Mouse (Mus musculus) lung, postnatal 0 days (tissue): ENCODE data around the gene Cpne5. TPM values are rescaled to one million over a fixed set of nuclear protein-coding genes. Genes with fewer than 3 reads are reported as not detected.

Experiments used
- ATAC-seq: fragments of 200-750 bp; cut with Nextera tagmentation; 2 replicates; pipeline ENCODE4 v1.8.0; 2017; ENCODE audit warnings: moderate library complexity
- DNase-seq: peaks from one replicate; pipeline ENCODE4 v3.0.0-alpha.2; 2016; ENCODE audit warnings: low spot score
- H3K27ac ChIP-seq: fragments of 300-500 bp; sonication (generic); 2 replicates; pipeline ENCODE4 v1.5.1; 2014; ENCODE audit warnings: antibody characterized with exemption, mild to moderate bottlenecking, low read length, mixed read lengths
- H3K27me3 ChIP-seq: fragments of 300-500 bp; sonication (generic); replicated peaks from 2 replicates; pipeline ENCODE4 v1.6.1; 2014; ENCODE audit warnings: low read length, mixed read lengths; ENCODE audit not compliant: insufficient read depth
- H3K36me3 ChIP-seq: fragments of 300-500 bp; sonication (generic); 2 replicates; pipeline ENCODE4 v1.6.1; 2014; ENCODE audit warnings: low read length, mixed read lengths; ENCODE audit not compliant: insufficient read depth
- H3K4me1 ChIP-seq: fragments of 300-500 bp; sonication (generic); 2 replicates; pipeline ENCODE4 v1.6.1; 2014; ENCODE audit warnings: antibody characterized with exemption, low read depth, low read length, mixed read lengths; ENCODE audit not compliant: insufficient read depth
- H3K4me2 ChIP-seq: fragments of 300-500 bp; sonication (generic); replicated peaks from 2 replicates; pipeline ENCODE4 v1.6.1; 2014; ENCODE audit warnings: low read depth, mild to moderate bottlenecking, low read length, moderate library complexity, mixed read lengths
- H3K4me3 ChIP-seq: fragments of 300-500 bp; sonication (generic); 2 replicates; pipeline ENCODE4 v1.5.1; 2014; ENCODE audit warnings: low read depth, low read length
- H3K9ac ChIP-seq: fragments of 300-500 bp; sonication (generic); replicated peaks from 2 replicates; pipeline ENCODE4 v1.6.1; 2014; ENCODE audit warnings: low read depth, mild to moderate bottlenecking
- H3K9me3 ChIP-seq: fragments of 300-500 bp; sonication (generic); 2 replicates; pipeline ENCODE4 v1.6.1; 2016; ENCODE audit warnings: low read length, mixed read lengths
- CTCF ChIP-seq: IDR thresholded peaks from 2 replicates; pipeline ENCODE4 v1.5.1; 2016; ENCODE audit warnings: antibody characterized with exemption, mild to moderate bottlenecking
- EP300 ChIP-seq: IDR thresholded peaks from 2 replicates; pipeline ENCODE4 v1.6.1; 2016; ENCODE audit warnings: antibody characterized with exemption, mild to moderate bottlenecking, control low read depth
- WGBS: fragments of 180-500 bp; shearing (Covaris S2); extraction: QIAGEN DNeasy Blood & Tissue Kit; methylation state at CpG from one replicate; pipeline ENCODE4 v1.1.7; 2014; 5-methylcytosine and 5-hydroxymethylcytosine counted together
- polyA plus RNA-seq: library from polyadenylated mRNA; unstranded; fragments of >200 nt; fragmentation: Nextera tagmentation; extraction: Ambion mirVana; gene quantifications from 2 replicates; pipeline ENCODE4 v1.2.1, GENCODE M21; 2015

Gene Cpne5
- polyA plus RNA-seq, 1 experiment from 2014 or later, result 0.57 TPM

DNA sequence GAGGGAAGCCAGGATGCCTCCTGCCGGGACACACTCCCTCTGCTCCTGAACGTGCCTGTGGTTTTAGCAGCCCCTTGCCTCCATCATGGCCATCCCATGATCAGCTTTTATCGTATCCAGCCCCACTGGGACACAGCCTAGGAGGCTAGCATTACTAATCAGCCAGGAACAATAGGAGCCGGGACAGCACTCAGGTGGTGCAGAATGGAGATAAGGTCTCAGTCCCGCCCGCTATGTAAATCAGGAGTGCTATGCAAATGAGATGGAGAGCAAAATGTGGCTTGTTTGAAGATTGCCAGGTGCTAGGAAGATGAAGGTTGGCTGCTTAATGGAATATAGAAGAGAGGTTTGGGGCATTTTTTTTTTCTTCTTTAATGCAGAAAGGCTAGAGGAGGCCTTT lies 72.5 kb downstream of the Cpne5 start:
- TF ChIP-seq EP300 (no peak), CTCF (no peak)
- H3K27ac ChIP-seq, result no peak overlapping the region
- H3K9ac ChIP-seq, result no peak overlapping the region
- no peaks in the 10 kb centered on the region for H3K9me3 ChIP-seq
- WGBS, result 39% methylated on average over 6 of the region's 6 CpGs
- no peak overlapping the region for H3K4me2 ChIP-seq
- H3K36me3 ChIP-seq, result no peaks in the 10 kb centered on the region
- ATAC-seq (no peak), DNase-seq (no peak)
- no peaks in the 10 kb centered on the region for H3K27me3 ChIP-seq
- no peak overlapping the region for H3K4me3 ChIP-seq
- peaks cover 5% of the 10 kb centered on the region for H3K4me1 ChIP-seq

DNA sequence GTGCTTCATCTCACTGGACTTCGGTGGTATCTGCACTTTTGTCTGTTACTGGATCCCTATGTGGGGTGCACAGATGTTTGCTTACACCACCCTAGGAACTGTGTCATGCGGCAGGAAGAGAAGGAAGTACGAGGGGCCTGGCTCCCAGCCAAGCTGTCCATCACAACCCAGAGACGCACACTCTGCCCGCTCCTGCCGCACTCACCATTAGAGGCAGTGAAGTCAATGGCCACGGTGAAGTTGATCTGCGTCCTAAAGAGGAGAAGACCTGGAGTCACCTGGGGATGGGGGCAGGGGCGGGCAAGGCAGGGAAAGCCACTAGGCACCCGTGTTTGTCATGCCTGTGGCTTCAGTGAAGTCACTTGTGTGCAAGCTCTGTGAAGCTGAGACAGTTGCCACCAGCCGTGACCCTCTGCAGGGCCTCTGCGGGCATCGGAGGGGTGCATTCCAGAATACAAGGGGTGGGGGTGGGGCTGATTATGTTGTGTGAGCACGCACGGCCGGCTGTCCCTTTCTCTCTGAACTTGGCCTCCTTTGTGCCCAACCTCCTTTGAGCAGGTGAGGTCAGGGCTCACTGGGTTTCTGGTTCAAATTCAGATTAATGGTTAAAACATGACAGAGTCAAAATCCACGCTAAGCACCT lies 73.4 kb downstream of the Cpne5 start:
- Histone ChIP-seq H3K27ac (no peak overlapping the region), H3K4me2 (no peak overlapping the region; the same call in 1 of the 2 replicates), H3K36me3 (no peaks in the 10 kb centered on the region), H3K9ac (no peak overlapping the region), H3K9me3 (no peaks in the 10 kb centered on the region), H3K4me3 (no peak overlapping the region), H3K27me3 (no peaks in the 10 kb centered on the region), H3K4me1 (peaks cover 5% of the 10 kb centered on the region)
- ATAC-seq (peak; percentile 63), DNase-seq (peak; percentile 64)
- 8% methylated on average over 17 of the region's 17 CpGs for WGBS
- TF ChIP-seq CTCF, result no peak
- no peak for TF ChIP-seq EP300

DNA sequence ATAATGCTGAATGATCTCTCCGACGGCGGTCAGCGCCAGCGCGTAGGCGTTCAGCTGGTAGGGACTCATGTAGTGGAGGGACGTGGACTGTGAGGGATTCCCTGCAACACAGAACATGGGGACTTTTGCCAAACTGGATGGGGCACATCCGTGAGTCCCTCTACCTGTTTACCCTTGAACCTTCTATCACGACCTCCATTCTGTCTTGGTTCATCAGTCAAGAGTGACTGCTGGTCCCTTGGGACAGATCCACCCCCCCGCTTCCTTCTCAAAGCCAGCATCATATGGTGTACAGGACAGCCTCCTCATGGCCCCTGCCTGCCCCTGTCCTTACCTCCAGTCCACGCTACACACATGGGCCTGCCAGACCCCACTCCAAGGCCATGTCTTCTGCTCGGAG lies 75.6 kb downstream of the Cpne5 start:
- Histone ChIP-seq H3K36me3 (no peaks in the 10 kb centered on the region), H3K4me1 (peaks cover 5% of the 10 kb centered on the region), H3K4me2 (no peak overlapping the region), H3K4me3 (no peak overlapping the region), H3K9me3 (no peaks in the 10 kb centered on the region), H3K9ac (no peak overlapping the region), H3K27ac (no peak overlapping the region), H3K27me3 (no peaks in the 10 kb centered on the region)
- 96% methylated on average over 13 of the region's 13 CpGs for WGBS
- DNase-seq (no peak), ATAC-seq (no peak)
- TF ChIP-seq EP300 (no peak), CTCF (no peak)

DNA sequence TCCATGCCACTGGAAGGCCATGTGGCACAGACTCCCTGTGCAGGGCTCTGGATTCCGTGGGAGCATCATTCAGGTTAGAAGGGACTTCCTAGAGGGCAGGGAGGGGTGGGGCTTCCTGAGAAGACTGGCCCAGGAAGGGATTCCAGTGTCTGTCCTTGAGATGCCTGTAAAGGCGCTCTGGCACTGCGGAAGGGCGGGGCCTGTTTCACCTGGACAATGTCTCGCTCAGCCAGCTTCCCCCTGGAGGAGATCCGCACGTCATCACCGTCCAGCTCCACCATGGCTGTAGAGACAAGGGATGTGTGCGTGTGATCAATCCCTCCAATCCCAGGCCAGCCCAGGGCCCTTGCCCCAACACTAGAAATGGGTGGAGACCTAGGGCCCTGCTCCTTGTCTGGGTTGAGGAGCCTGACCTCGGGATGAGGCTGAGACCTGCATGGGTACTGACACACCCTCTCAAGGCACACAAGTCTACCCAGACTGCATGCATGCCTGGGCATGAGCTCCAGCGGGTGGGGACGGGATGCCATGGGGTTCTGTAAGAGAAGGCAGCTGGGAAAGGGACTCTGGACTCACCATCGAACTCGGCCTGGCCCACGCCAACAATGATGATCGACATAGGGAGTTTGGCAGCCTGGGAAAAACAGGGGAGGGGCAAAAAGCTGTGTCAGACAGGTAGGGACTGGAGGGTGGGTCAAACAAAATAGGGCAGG lies 78.1 kb downstream of the Cpne5 start:
- Histone ChIP-seq H3K9ac (no peak overlapping the region), H3K4me2 (no peak overlapping the region), H3K4me1 (peaks cover 5% of the 10 kb centered on the region), H3K9me3 (no peaks in the 10 kb centered on the region), H3K4me3 (no peak overlapping the region), H3K27ac (no peak overlapping the region), H3K27me3 (no peaks in the 10 kb centered on the region), H3K36me3 (no peaks in the 10 kb centered on the region)
- 75% methylated on average over 16 of the region's 16 CpGs for WGBS
- no peak for TF ChIP-seq EP300
- TF ChIP-seq CTCF, result no peak
- DNase-seq, result no peak
- no peak; the same call in 1 of the 2 replicates for ATAC-seq

DNA sequence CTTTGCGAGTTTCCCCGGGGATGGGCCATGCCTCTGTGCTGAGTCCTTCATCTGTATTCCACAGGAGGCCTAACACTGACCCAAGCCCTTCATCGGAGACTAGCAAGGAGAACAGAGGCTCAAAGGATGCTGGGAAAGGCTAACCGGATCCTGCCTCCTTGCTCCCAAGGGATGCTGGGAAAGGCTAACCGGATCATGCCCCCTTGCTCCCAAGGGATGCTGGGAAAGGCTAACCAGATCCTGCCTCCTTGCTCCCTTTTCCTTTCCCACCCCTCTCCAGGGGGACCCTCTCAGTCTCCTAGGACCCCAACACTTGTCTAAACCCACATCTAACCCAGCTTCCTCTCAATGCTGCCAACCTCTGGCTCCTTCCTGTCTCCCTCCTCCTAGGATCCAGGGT lies 78.6 kb downstream of the Cpne5 start:
- Histone ChIP-seq H3K4me2 (no peak overlapping the region), H3K36me3 (no peaks in the 10 kb centered on the region), H3K4me3 (no peak overlapping the region), H3K9ac (no peak overlapping the region), H3K27ac (no peak overlapping the region), H3K27me3 (no peaks in the 10 kb centered on the region), H3K4me1 (no peaks in the 10 kb centered on the region; the same call in 1 of the 2 replicates), H3K9me3 (no peaks in the 10 kb centered on the region)
- WGBS, result 95% methylated on average over 5 of the region's 5 CpGs
- DNase-seq, result no peak
- no peak for TF ChIP-seq EP300
- no peak for TF ChIP-seq CTCF
- no peak for ATAC-seq

DNA sequence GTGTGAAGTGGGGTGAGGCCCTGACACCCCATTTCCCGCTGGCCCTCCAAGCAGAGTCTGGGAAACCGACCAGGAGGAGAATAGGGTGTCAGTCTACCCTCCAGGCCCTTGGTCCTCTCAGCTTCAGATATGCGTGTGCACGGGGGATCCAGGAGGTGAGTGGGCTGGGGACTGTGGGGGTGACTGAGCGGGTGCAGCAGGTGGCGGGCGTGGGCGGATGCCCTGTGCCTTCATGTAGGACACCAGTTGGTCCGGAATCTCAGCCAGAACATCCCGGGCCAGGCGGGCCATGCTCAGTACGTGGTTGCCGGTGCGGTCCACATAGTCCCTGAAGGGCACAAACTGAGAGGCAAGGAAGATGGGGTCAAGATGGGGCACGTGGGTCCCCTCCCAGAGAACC lies 79.1 kb downstream of the Cpne5 start:
- Histone ChIP-seq H3K4me2 (no peak overlapping the region), H3K9me3 (no peaks in the 10 kb centered on the region), H3K36me3 (no peaks in the 10 kb centered on the region), H3K27me3 (no peaks in the 10 kb centered on the region), H3K27ac (no peak overlapping the region), H3K4me3 (no peak overlapping the region), H3K9ac (no peak overlapping the region), H3K4me1 (no peaks in the 10 kb centered on the region)
- no peak for DNase-seq
- TF ChIP-seq EP300, result no peak
- TF ChIP-seq CTCF, result no peak
- whole genome bisulfite sequencing, result 94% methylated on average over 15 of the region's 15 CpGs
- ATAC-seq, result no peak
